Mouse (Mus musculus) heart, embryonic 10.5 days (tissue): ENCODE data around the gene Atp5b. TPM values are rescaled to one million over a fixed set of nuclear protein-coding genes. Genes with fewer than 3 reads are reported as not detected.
A peak's percentile ranks its signal among the peaks of the same experiment; 100 is the strongest.
"Not testable (repeated sequence)": the region's sequence is repeated elsewhere in the genome, so short reads cannot be mapped to it uniquely, and the experiment has no call there.

Experiments used
- DNase-seq: peaks from one replicate; pipeline ENCODE4 v3.0.0-alpha.2; 2017; ENCODE audit warnings: low spot score
- H3K27ac ChIP-seq: fragments of 300-500 bp; sonication (generic); 2 replicates; pipeline ENCODE4 v1.5.1; 2016; ENCODE audit warnings: mild to moderate bottlenecking
- H3K27me3 ChIP-seq: fragments of 300-500 bp; sonication (generic); 2 replicates; pipeline ENCODE4 v1.6.1; 2016; ENCODE audit warnings: mild to moderate bottlenecking; ENCODE audit not compliant: poor library complexity, insufficient read depth, severe bottlenecking
- H3K36me3 ChIP-seq: fragments of 300-500 bp; sonication (generic); 2 replicates; pipeline ENCODE4 v1.6.1; 2016; ENCODE audit warnings: mild to moderate bottlenecking, moderate library complexity
- H3K4me1 ChIP-seq: fragments of 300-500 bp; sonication (generic); 2 replicates; pipeline ENCODE4 v1.6.1; 2016; ENCODE audit warnings: mild to moderate bottlenecking
- H3K4me3 ChIP-seq: fragments of 300-500 bp; sonication (generic); 2 replicates; pipeline ENCODE4 v1.5.1; 2016; ENCODE audit warnings: mild to moderate bottlenecking, moderate library complexity
- H3K9me3 ChIP-seq: fragments of 300-500 bp; sonication (generic); 2 replicates; pipeline ENCODE4 v1.6.1; 2016; ENCODE audit warnings: mild to moderate bottlenecking, moderate library complexity
- WGBS: fragments of 180-500 bp; shearing (Covaris S2); methylation state at CpG from one replicate; pipeline ENCODE4 v1.1.7; 2016; 5-methylcytosine and 5-hydroxymethylcytosine counted together
- polyA plus RNA-seq: library from polyadenylated mRNA; unstranded; fragments of >200 nt; fragmentation: Nextera tagmentation; extraction: Ambion mirVana; gene quantifications from 2 replicates; pipeline ENCODE4 v1.2.1, GENCODE M21; 2016

The Atp5b gene
- polyA plus RNA-seq, 1 experiment from 2014 or later: 3,536 TPM

DNA sequence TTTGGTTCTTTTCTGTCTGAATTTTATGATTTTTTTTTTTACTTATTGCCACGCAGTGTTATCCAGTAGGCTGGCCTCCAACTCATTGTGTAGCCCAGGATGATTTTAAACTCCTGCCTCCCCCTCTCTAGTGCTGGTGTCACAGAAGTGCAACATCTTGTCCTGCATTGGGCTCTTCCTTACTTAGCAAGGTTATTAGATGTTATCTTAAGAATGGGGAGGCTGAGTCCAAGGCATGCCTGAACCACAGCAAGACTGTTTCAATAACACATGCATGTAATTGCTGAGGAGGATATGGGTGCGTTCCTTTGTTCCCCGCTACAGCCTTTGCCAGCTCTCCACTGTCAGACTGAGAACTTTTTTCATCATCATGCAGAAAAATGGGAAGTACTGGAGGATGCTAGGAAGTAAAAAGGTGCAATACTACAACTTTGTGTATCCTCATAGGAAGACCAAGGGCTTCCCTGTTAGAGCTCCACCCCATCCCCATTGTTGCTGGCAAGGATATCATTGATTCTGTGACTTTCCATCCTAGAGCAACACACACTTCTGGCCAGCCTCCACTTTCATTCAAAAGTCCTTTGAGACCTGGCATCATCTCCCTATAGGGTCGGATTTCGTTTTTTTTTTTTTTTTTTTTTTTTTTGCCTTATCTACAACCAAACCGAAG is 1.1 kb upstream of the Atp5b start:
- Histone ChIP-seq H3K4me1 (peaks cover 14% of the 10 kb centered on the region; the same call in 1 of the 2 replicates), H3K27ac (peak overlapping the region; percentile 100), H3K36me3 (peaks cover 46% of the 10 kb centered on the region), H3K4me3 (peak overlapping the region; percentile 98), H3K27me3 (no peaks in the 10 kb centered on the region), H3K9me3 (no peaks in the 10 kb centered on the region)
- WGBS: 47% methylated on average over 6 of the region's 6 CpGs
- no peak for DNase-seq

DNA sequence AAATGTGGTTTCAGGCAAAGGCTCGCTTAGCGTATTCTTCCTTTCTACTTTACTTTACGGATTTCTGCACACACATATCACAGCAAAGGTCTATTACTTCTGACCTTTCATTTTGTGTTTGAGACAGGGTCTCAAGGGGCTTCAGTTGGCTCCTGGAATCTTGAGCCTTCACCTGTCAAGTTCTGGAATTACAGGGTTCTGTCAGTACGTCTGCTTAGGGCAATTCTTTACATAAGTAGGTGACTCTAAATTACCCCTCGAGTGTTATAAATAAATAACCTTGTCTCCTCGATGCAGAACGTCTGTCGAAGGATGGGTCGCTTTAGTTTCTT is 630 bp upstream of the Atp5b start:
- peaks cover 14% of the 10 kb centered on the region; the same call in 1 of the 2 replicates for H3K4me1 ChIP-seq
- no peaks in the 10 kb centered on the region for H3K9me3 ChIP-seq
- H3K27me3 ChIP-seq: no peaks in the 10 kb centered on the region
- peaks cover 45% of the 10 kb centered on the region for H3K36me3 ChIP-seq
- peak overlapping the region; percentile 100 for H3K27ac ChIP-seq
- H3K4me3 ChIP-seq: peak overlapping the region; percentile 98
- 11% methylated on average over 9 of the region's 9 CpGs for WGBS
- no peak for DNase-seq

DNA sequence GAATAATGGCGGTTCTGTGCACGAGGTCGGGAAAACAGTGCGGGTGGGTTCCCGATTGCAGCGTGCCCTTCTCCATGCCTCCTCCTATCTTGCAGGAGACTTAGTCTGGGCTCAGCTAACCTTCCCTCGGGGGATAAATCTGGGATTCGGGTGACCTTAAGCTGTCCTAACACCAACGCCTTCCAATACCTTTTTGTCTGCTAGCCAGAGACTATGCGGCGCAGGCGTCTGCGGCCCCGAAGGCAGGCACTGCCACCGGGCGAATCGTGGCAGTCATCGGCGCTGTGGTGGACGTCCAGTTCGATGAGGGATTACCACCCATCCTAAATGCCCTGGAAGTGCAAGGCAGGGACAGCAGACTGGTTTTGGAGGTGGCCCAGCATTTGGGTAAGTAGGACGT is 615 bp downstream of the Atp5b start:
- under 1% methylated on average over 22 of the region's 22 CpGs for WGBS
- H3K9me3 ChIP-seq: no peaks in the 10 kb centered on the region
- H3K4me1 ChIP-seq: peaks cover 14% of the 10 kb centered on the region; the same call in 1 of the 2 replicates
- DNase-seq: no peak
- peaks cover 49% of the 10 kb centered on the region for H3K36me3 ChIP-seq
- H3K27ac ChIP-seq: peak overlapping the region; percentile 100
- H3K27me3 ChIP-seq: no peaks in the 10 kb centered on the region
- peak overlapping the region; percentile 98 for H3K4me3 ChIP-seq

DNA sequence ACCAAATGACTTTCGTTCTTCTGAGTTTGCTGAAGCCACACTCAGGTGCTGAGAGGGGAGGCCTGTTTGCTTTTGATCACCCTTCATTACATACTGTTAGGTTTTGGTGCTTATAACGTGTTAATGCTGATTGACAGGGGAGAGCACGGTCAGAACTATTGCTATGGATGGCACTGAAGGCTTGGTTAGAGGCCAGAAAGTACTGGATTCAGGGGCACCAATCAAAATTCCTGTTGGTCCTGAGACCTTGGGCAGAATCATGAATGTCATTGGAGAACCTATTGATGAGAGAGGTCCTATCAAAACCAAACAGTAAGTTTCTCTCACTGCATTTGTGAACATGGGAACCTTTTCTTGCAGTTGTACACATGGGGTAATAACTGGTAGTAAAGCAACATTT is 1.1 kb downstream of the Atp5b start:
- peak overlapping the region; percentile 100 for H3K27ac ChIP-seq
- H3K4me1 ChIP-seq: peaks cover 14% of the 10 kb centered on the region; the same call in 1 of the 2 replicates
- H3K9me3 ChIP-seq: no peaks in the 10 kb centered on the region
- DNase-seq: no peak
- H3K4me3 ChIP-seq: peak overlapping the region; percentile 98
- peaks cover 54% of the 10 kb centered on the region for H3K36me3 ChIP-seq
- WGBS: under 1% methylated on average over 3 of the region's 3 CpGs
- H3K27me3 ChIP-seq: no peaks in the 10 kb centered on the region

DNA sequence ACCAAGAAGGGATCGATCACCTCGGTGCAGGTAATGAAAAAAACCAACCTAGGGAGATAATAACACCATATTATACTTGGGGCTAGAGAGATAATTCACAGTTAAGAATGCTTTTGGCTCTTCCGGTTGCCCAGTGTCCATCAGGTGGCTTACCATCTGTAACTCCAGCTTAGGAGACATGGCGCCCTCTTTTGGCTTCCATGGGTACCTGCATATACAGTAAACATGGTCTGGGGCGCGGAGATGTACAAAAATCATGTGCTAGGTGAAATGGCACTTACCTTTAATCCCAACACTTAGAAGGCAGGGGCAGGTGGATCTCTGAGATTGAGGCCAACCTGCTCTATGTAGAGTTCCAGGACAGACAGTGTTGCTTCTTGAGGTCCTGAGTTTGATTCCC is 3.3 kb downstream of the Atp5b start:
- Histone ChIP-seq H3K4me3 (no peak overlapping the region), H3K27me3 (no peaks in the 10 kb centered on the region), H3K36me3 (peaks cover 66% of the 10 kb centered on the region), H3K27ac (no peak overlapping the region), H3K4me1 (peaks cover 27% of the 10 kb centered on the region), H3K9me3 (no peaks in the 10 kb centered on the region)
- WGBS: 79% methylated on average over 6 of the region's 6 CpGs
- DNase-seq: no peak

DNA sequence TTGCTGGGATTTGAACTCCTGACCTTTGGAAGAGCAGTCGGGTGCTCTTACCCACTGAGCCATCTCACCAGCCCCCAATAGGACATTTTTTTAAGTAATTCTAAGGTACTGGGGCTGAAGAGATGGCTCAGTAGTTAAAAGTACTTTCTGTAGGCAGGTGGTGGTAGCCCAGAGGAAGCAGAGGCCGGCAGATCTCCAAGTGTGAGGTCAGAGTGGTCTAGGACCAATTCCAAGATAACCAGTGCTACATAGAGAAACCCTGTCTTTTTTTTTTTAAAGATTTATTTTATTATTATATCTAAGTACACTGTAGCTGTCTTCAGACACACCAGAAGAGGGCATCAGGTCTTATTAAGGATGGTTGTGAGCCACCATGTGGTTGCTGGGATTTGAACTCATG is 4.1 kb downstream of the Atp5b start:
- 85% methylated on average over 2 of the region's 2 CpGs for WGBS

DNA sequence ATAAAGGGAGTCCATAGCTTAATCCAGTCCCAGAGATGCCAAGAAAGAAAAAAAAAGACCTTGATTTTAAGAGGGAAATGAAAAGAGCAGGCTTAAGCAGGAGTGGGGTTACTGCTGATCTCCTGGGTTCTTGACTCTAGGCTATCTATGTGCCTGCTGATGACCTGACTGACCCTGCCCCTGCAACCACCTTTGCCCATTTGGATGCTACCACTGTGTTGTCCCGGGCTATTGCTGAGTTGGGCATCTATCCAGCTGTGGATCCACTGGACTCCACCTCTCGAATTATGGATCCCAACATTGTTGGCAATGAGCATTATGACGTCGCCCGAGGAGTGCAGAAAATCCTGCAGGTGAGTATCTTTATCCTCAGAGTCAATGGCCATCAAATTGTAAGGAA is 5.1 kb downstream of the Atp5b start:
- Histone ChIP-seq H3K27ac (no peak overlapping the region), H3K9me3 (no peaks in the 10 kb centered on the region), H3K4me3 (no peak overlapping the region), H3K4me1 (peaks cover 40% of the 10 kb centered on the region), H3K27me3 (no peaks in the 10 kb centered on the region), H3K36me3 (peaks cover 66% of the 10 kb centered on the region)
- WGBS: 92% methylated on average over 5 of the region's 5 CpGs
- no peak for DNase-seq

More for the DNA sequence above, 4.1 kb downstream of the Atp5b start:
- not testable (repeated sequence) for H3K27me3 ChIP-seq, H3K4me3 ChIP-seq, H3K9me3 ChIP-seq, DNase-seq, H3K27ac ChIP-seq
- Histone ChIP-seq H3K4me1 (peaks cover 31% of the 10 kb centered on the region), H3K36me3 (peaks cover 66% of the 10 kb centered on the region)

DNA sequence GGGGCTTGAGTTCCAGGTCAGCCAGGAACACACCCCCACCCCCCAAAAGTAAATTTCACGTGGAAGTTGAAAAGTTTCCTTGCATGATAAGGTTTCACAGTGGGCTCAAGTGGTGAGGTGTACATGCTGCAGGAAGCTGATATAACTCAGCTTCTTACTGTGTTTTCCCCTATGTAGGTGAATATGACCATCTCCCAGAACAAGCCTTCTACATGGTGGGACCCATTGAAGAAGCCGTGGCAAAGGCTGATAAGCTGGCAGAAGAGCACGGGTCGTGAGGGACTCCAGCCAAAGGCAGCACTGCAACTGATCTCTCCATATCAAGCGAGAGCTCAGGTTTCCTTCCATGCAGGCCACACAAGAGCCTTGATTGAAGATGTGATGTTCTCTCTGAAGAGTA is 6.8 kb downstream of the Atp5b start:
- H3K4me3 ChIP-seq: no peak overlapping the region
- no peak overlapping the region for H3K27ac ChIP-seq
- H3K9me3 ChIP-seq: no peaks in the 10 kb centered on the region
- H3K27me3 ChIP-seq: no peaks in the 10 kb centered on the region
- DNase-seq: no peak
- 35% methylated on average over 5 of the region's 5 CpGs for whole genome bisulfite sequencing
- peaks cover 54% of the 10 kb centered on the region for H3K36me3 ChIP-seq
- H3K4me1 ChIP-seq: peaks cover 55% of the 10 kb centered on the region

DNA sequence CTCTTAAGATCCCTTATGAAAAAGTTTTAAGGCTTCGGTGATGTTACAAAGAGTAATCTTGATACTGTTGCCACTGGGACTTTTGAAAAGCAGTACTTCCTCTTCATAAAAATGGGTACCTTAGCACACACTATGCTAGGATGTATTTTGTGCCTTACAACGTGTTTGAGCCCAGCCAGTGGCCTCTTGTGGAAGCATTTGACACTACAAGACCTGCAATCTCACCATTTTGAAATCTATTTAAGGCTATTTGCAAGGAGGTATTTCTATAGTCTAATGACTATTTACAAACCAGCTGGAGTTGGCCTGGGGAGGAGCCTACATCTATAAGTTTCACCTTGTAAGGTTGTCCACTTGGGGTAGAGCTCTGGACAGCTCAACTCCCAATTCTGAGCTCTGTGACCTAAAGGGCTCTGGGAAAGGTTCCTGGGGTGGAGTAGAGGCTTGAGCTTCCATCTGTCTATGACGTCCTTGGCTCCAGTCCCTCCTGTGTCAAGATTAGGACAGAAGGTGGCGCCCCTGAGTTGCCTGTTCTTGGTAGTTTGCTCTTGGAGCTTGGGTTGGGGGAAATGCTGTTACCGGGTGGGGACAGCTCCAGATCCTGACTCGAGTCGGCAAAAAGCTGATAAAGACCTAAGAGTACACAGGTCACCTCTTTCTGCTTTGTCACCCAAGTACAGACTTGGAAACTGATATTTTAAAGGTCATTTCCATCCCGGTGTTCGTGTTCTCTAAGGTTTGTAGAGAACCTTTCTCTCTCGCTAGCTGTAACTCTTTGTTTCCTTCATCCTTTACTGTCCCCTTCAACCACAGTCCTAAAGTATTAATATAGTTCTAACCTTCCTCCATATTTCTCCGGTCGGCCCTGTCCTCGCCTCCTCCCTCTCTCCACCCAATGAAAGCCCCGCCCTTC is 7.8 kb downstream of the Atp5b start:
- H3K27ac ChIP-seq: peak overlapping the region; percentile 97
- peak; percentile 96 for DNase-seq
- 7% methylated on average over 14 of the region's 14 CpGs for WGBS
- H3K27me3 ChIP-seq: no peaks in the 10 kb centered on the region
- no peaks in the 10 kb centered on the region for H3K9me3 ChIP-seq
- H3K36me3 ChIP-seq: peaks cover 44% of the 10 kb centered on the region
- H3K4me3 ChIP-seq: peak overlapping the region; percentile 91
- peaks cover 54% of the 10 kb centered on the region for H3K4me1 ChIP-seq

DNA sequence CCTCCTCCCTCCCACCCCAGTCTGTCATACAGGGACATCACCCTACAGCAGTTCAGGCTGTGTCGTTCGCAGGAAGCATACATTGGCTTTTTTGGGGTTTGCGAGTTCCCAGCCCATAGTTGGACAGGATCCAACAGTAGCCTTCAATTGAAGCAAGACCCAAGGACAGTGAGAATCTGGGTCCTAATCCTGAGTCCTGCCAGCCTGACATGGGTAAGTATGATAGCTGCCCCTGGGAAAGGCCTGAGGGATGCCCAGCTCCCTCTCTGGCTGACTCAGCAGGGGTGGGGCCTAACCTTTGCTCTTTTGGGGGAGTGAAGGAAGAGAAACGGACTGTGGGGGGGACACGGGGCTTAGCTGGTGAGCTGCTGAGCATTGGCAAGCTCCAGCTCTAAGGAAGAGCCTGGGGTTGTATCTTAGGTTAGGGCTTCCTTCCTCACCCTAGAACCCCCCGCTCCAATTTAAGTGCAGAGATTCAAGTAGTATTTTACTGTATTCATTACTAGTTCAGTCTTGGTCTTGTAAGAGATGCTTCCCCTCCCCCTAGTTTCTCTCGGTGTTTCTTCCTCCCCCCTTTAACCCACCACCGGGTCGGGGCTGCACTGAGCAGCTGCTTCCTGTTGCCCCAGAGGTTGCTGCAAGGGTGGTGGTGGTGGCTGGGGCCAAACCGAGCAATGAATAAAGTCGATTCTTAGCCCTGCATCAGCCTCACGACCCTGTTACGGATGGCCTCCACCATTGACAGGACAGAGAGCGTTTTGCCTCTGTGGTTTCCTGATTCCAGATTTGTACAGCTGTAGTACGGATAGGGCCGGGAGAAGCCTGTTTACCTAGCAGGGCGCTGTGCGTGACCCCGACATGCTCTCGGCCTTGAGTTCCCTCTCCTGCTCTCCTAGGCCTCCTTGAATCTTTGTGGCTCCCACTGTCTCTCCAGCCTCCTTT is 8.8 kb downstream of the Atp5b start, which contains the start of gene Baz2a:
Gene Baz2a, plus strand, starts transcription at position 14 of the 942 bp plus-strand sequence.
- H3K4me1 ChIP-seq: peaks cover 60% of the 10 kb centered on the region
- under 1% methylated on average over 20 of the region's 20 CpGs for WGBS

DNA sequence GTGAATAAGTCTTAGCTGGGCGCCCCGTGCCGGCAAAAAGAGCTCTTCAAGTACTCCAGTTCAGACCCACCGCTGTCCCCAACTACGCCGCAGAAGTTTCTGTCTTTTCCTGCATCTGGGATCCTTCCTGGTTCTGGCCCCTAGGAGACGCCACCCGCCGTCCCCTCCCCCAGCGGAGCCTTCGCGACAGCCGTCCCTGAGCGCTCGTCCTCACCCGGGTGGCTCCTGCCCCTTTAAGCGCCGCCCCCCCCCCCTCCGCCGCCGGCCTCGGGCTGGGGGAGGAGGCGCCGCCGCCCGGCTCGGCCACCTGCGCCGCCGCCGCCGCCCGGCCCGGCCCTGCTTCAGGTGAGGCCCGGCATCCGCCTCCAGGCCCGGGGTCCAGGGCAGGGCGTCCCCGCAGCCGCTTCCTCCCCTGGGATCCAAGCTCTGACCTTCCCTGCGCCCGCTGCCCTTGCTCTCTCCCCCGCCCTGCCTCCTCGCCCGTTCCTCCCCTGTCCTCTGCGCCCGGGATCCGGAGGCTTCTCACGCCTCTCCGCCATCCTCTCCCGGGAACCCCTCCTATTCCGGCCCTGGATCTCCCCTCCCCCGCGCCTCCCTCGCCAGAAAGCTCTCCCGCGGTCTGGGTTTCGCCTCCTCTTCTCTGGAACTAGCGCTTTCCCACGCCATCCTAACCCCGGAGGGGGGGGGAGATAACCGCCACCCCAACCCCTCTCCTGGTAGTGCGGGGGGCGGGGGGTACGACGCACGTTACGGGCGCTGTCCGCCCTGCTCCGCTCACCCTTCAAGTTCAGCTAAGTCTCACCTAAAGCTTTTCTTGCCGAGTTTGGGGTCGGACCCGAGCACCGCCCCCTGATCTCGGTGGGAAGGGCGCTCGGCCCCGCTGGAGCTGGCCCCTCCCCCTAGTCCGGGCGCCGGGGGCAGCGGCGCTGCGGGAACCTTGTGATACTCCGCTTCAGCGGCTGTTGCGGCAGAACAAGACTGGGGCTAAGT is 9.7 kb downstream of the Atp5b start:
- Histone ChIP-seq H3K9me3 (no peaks in the 10 kb centered on the region), H3K4me1 (peaks cover 64% of the 10 kb centered on the region), H3K36me3 (peaks cover 26% of the 10 kb centered on the region), H3K4me3 (peak overlapping the region; percentile 91), H3K27ac (peak overlapping the region; percentile 97), H3K27me3 (no peaks in the 10 kb centered on the region)
- peak; percentile 93 for DNase-seq
- WGBS: under 1% methylated on average over 79 of the region's 88 CpGs

More for the DNA sequence above, 8.8 kb downstream of the Atp5b start, which contains the start of gene Baz2a:
- Histone ChIP-seq H3K36me3 (peaks cover 34% of the 10 kb centered on the region), H3K27ac (peak within 1 kb of the TSS; percentile 97), H3K9me3 (no peaks in the 10 kb centered on the region), H3K27me3 (no peaks in the 10 kb centered on the region), H3K4me3 (peak within 1 kb of the TSS; percentile 91)
- peak; percentile 92 for DNase-seq
